Mouse (Mus musculus) heart, postnatal 0 days (tissue): ENCODE data around the gene Sacm1l. TPM values are rescaled to one million over a fixed set of nuclear protein-coding genes. Genes with fewer than 3 reads are reported as not detected.

Experiments used
- ATAC-seq: fragments of 200-750 bp; cut with Nextera tagmentation; 2 replicates; pipeline ENCODE4 v1.8.0; 2017; ENCODE audit warnings: low read depth, moderate number of reproducible peaks, moderate library complexity; ENCODE audit not compliant: insufficient read depth
- DNase-seq: peaks from one replicate; pipeline ENCODE4 v3.0.0-alpha.2; 2016; ENCODE audit warnings: low spot score
- H3K27ac ChIP-seq: fragments of 300-500 bp; sonication (generic); 2 replicates; pipeline ENCODE4 v1.5.1; 2014; ENCODE audit warnings: low read depth, mild to moderate bottlenecking
- H3K27me3 ChIP-seq: fragments of 300-500 bp; sonication (generic); 2 replicates; pipeline ENCODE4 v1.6.1; 2014; ENCODE audit warnings: low read length, mixed read lengths; ENCODE audit not compliant: control insufficient read depth, insufficient read depth
- H3K36me3 ChIP-seq: fragments of 300-500 bp; sonication (generic); replicated peaks from 2 replicates; pipeline ENCODE4 v1.6.1; 2014; ENCODE audit warnings: low read length, mixed read lengths; ENCODE audit not compliant: control insufficient read depth, insufficient read depth
- H3K4me1 ChIP-seq: fragments of 300-500 bp; sonication (generic); 2 replicates; pipeline ENCODE4 v1.6.1; 2014; ENCODE audit warnings: antibody characterized with exemption; ENCODE audit not compliant: control insufficient read depth, insufficient read depth
- H3K4me2 ChIP-seq: fragments of 300-500 bp; sonication (generic); 2 replicates; pipeline ENCODE4 v1.6.1; 2014; ENCODE audit warnings: low read depth, mild to moderate bottlenecking, low read length, moderate library complexity
- H3K4me3 ChIP-seq: fragments of 300-500 bp; sonication (generic); 2 replicates; pipeline ENCODE4 v1.5.1; 2014; ENCODE audit warnings: low read depth, low read length
- H3K9ac ChIP-seq: fragments of 300-500 bp; sonication (generic); replicated peaks from 2 replicates; pipeline ENCODE4 v1.6.1; 2014; ENCODE audit warnings: low read depth, low read length, mixed read lengths
- H3K9me3 ChIP-seq: fragments of 300-500 bp; sonication (generic); replicated peaks from 2 replicates; pipeline ENCODE4 v1.6.1; 2016; ENCODE audit warnings: low read length; ENCODE audit not compliant: control insufficient read depth
- CTCF ChIP-seq: IDR thresholded peaks from 2 replicates; pipeline ENCODE4 v1.5.1; 2016; ENCODE audit warnings: antibody characterized with exemption, control low read depth, low read depth
- EP300 ChIP-seq: IDR thresholded peaks from 2 replicates; pipeline ENCODE4 v1.6.1; 2016; ENCODE audit warnings: antibody characterized with exemption, low read depth
- WGBS: fragments of 180-500 bp; shearing (Covaris S2); extraction: QIAGEN DNeasy Blood & Tissue Kit; methylation state at CpG from one replicate; pipeline ENCODE4 v1.1.7; 2014; 5-methylcytosine and 5-hydroxymethylcytosine counted together
- polyA plus RNA-seq: library from polyadenylated mRNA; unstranded; fragments of >200 nt; fragmentation: Nextera tagmentation; extraction: Ambion mirVana; gene quantifications from 2 replicates; pipeline ENCODE4 v1.2.1, GENCODE M21; 2015
- total RNA-seq: library from RNA; depleted of rRNA; stranded (reverse); fragments of >200 nt; gene quantifications from 2 replicates; pipeline ENCODE4 v1.2.3, GENCODE M21; 2014; ENCODE audit warnings: low replicate concordance

Gene Sacm1l
- total and polyA plus RNA-seq, 2 experiments from 2014 or later, result 29.9 to 38.9 TPM

DNA sequence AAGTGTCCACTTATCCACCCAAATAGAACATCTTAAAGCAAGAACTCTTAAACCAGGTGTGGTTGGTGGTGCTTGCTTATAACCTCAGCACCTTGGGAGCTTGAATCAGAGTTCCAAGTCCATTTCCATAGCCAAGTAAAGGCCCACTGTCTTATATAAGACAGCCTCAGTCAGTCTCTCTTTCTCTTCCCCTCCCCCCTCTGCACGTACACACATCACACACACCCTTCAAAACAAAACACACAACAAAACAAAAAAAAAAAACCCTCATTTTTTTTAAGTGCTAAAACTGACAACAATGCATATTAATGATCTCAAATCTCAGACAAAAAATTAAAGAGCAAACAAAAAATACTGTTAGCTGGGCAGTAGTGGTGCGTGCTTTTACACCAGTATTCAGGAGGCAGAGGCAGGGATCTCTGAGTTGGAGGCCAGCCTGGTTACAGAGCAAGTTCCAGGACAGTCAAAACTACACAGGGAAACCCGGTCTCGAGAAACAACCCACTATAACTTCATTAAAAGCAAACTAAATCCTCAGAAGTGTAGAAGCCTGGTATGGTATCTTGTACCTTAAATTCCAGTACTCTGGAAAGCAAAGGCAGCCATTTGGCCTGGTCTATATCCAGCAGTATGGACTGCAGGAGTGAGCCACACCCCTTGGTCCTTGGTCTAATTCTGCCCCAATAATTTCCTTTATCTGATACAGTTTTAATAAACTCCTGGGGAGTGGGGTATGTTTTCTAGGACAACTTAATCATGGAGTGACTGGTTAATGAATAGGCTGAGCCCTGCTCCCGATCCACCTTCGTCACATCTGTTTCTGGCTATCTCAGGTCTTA lies 1.3 kb upstream of the Sacm1l start:
- peak overlapping the region; percentile 96 for H3K4me3 ChIP-seq
- H3K9ac ChIP-seq, result peak overlapping the region; percentile 64
- H3K36me3 ChIP-seq, result no peaks in the 10 kb centered on the region
- no peaks in the 10 kb centered on the region for H3K9me3 ChIP-seq
- TF ChIP-seq CTCF (no peak), EP300 (no peak)
- H3K27ac ChIP-seq, result peak overlapping the region; percentile 96
- WGBS, result 35% methylated on average over 6 of the region's 6 CpGs
- H3K4me1 ChIP-seq, result peaks cover 27% of the 10 kb centered on the region
- no peaks in the 10 kb centered on the region for H3K27me3 ChIP-seq
- DNase-seq (no peak), ATAC-seq (no peak)
- H3K4me2 ChIP-seq, result peak overlapping the region; percentile 66

GRCm38 (mm10) chr9:123528926-123529295 lies 648 bp upstream of the Sacm1l start:
- H3K9me3 ChIP-seq, result no peaks in the 10 kb centered on the region
- peak overlapping the region; percentile 66 for H3K4me2 ChIP-seq
- H3K36me3 ChIP-seq, result no peaks in the 10 kb centered on the region
- H3K9ac ChIP-seq, result peak overlapping the region; percentile 64
- DNase-seq (peak; percentile 45), ATAC-seq (peak; percentile 27)
- peak overlapping the region; percentile 96 for H3K27ac ChIP-seq
- peak overlapping the region; percentile 96 for H3K4me3 ChIP-seq
- no peaks in the 10 kb centered on the region for H3K27me3 ChIP-seq
- WGBS, result 1% methylated on average over 17 of the region's 17 CpGs
- H3K4me1 ChIP-seq, result peaks cover 27% of the 10 kb centered on the region
- TF ChIP-seq CTCF, result no peak
- no peak for TF ChIP-seq EP300

DNA sequence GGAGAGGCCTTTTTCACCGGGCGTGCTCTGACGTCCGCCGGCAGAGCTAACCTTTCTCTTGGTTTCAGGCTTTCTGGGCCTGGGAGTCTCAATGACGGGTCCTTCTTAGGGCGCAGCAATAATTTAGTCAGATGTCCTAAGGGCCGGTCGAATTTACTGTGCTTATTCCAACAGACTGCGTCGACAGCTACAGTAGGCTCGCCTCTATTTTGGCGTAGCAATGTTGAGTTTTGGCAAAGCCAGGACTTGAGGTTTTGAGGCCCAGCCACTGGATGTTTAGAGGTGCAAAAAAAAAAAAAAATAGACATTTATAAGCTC lies 558 bp downstream of the Sacm1l start:
- peak overlapping the region; percentile 78 for H3K4me2 ChIP-seq
- DNase-seq (peak; percentile 39), ATAC-seq (no peak)
- no peak for TF ChIP-seq CTCF
- H3K4me3 ChIP-seq, result peak overlapping the region; percentile 96
- H3K27me3 ChIP-seq, result no peaks in the 10 kb centered on the region
- H3K9me3 ChIP-seq, result no peaks in the 10 kb centered on the region
- H3K4me1 ChIP-seq, result peaks cover 27% of the 10 kb centered on the region
- under 1% methylated on average over 13 of the region's 13 CpGs for WGBS
- no peaks in the 10 kb centered on the region for H3K36me3 ChIP-seq
- H3K9ac ChIP-seq, result peak overlapping the region; percentile 96
- H3K27ac ChIP-seq, result peak overlapping the region; percentile 96

- ATAC-seq, result no peak
- WGBS, result 29% methylated on average over 11 of the region's 11 CpGs
- Histone ChIP-seq H3K9ac (peak overlapping the region; percentile 96), H3K27me3 (no peaks in the 10 kb centered on the region), H3K4me3 (peak overlapping the region; percentile 96), H3K27ac (peak overlapping the region; percentile 96), H3K4me2 (peak overlapping the region; percentile 78), H3K9me3 (no peaks in the 10 kb centered on the region), H3K4me1 (peaks cover 27% of the 10 kb centered on the region), H3K36me3 (no peaks in the 10 kb centered on the region)
- TF ChIP-seq CTCF, result no peak
- TF ChIP-seq EP300, result no peak
- no peak for DNase-seq
These were observed 1.1 kb downstream of the Sacm1l start for GRCm38 (mm10) chr9:123530566-123531130.

- Histone ChIP-seq H3K36me3 (no peaks in the 10 kb centered on the region), H3K9me3 (no peaks in the 10 kb centered on the region), H3K27ac (no peak overlapping the region), H3K4me2 (peak overlapping the region; percentile 78), H3K9ac (peak overlapping the region; percentile 96), H3K27me3 (no peaks in the 10 kb centered on the region), H3K4me1 (peaks cover 29% of the 10 kb centered on the region), H3K4me3 (peak overlapping the region; percentile 96)
- no peak for TF ChIP-seq EP300
- TF ChIP-seq CTCF, result no peak
- ATAC-seq, result no peak
- DNase-seq, result no peak
These were observed 1.7 kb downstream of the Sacm1l start for GRCm38 (mm10) chr9:123531234-123531633.

DNA sequence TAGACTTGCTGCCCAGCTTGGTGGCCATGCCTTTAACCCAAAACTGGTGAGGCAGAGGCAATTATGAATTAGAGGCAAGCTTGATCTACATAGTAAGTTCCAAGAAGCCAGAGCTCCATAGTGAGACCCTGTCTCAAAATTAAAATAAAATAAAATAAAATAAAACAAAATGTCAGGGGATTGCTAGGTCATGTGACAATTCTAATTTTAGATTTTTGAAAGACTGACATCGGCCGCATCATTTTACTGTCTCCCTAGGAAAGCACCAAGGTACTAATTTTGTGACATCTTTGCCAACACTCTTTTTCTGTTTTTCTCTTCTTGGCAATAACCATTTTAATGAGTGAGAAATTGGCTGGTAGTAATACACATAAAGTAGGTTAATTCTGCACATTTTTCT lies 7.1 kb downstream of the Sacm1l start:
- no peaks in the 10 kb centered on the region for H3K9me3 ChIP-seq
- H3K27ac ChIP-seq, result no peak overlapping the region
- no peaks in the 10 kb centered on the region for H3K36me3 ChIP-seq
- H3K27me3 ChIP-seq, result no peaks in the 10 kb centered on the region
- TF ChIP-seq EP300, result no peak
- no peak for TF ChIP-seq CTCF
- 58% methylated on average over 2 of the region's 2 CpGs for WGBS
- no peak overlapping the region for H3K9ac ChIP-seq
- DNase-seq (no peak), ATAC-seq (no peak)
- H3K4me1 ChIP-seq, result peaks cover 19% of the 10 kb centered on the region; the same call in 1 of the 2 replicates
- H3K4me3 ChIP-seq, result no peak overlapping the region
- H3K4me2 ChIP-seq, result no peak overlapping the region
